Mouse (Mus musculus) ES-E14 (cell line): Measurements from ENCODE around the gene Cbs. TPM values are rescaled to one million over a fixed set of nuclear protein-coding genes. Genes with fewer than 3 reads are reported as not detected.

Experiments used
- DNase-seq: peaks from one replicate; pipeline ENCODE4 v3.0.0-alpha.2; 2013; ENCODE audit warnings: low read depth, low spot score
- H3K27ac ChIP-seq: 2 replicates; pipeline ENCODE4 v1.5.1; 2012; ENCODE audit warnings: low read depth, mild to moderate bottlenecking, low read length, moderate library complexity, mixed read lengths; ENCODE audit not compliant: poor library complexity, insufficient read depth, severe bottlenecking
- H3K36me3 ChIP-seq: 2 replicates; pipeline ENCODE4 v1.6.1; 2012; ENCODE audit warnings: mild to moderate bottlenecking, low read length, moderate library complexity, mixed read lengths; ENCODE audit not compliant: control insufficient read depth, poor library complexity, insufficient read depth, severe bottlenecking
- H3K4me1 ChIP-seq, 2 experiments: fragments of 150-350 bp in 1 of 2; sonication (generic) in 1 of 2; 2 replicates each; pipeline ENCODE4 v1.6.1; 2012; ENCODE audit warnings: low read length in 2 of 2, mild to moderate bottlenecking in 1 of 2, mixed read lengths in 1 of 2; ENCODE audit not compliant: control insufficient read depth in 2 of 2, insufficient read depth in 2 of 2, poor library complexity in 1 of 2
- H3K4me3 ChIP-seq, 2 experiments: fragments of 150-350 bp in 1 of 2; sonication (generic) in 1 of 2; 2 replicates each; pipeline ENCODE4 v1.5.1; 2012; ENCODE audit warnings: low read length in 2 of 2, low read depth in 1 of 2, mild to moderate bottlenecking in 1 of 2, mixed read lengths in 1 of 2; ENCODE audit not compliant: insufficient read depth in 1 of 2, poor library complexity in 1 of 2, severe bottlenecking in 1 of 2
- H3K9ac ChIP-seq: 2 replicates; pipeline ENCODE4 v1.6.1; 2012; ENCODE audit warnings: low read depth, mild to moderate bottlenecking, low read length, mixed read lengths; ENCODE audit not compliant: poor library complexity, insufficient read depth, severe bottlenecking
- H3K9me3 ChIP-seq: fragments of 150-350 bp; sonication (generic); 2 replicates; pipeline ENCODE4 v1.6.1; 2012; ENCODE audit warnings: low read depth, mild to moderate bottlenecking, low read length; ENCODE audit not compliant: control insufficient read depth, insufficient read depth
- CHD2 ChIP-seq: IDR thresholded peaks from 2 replicates; pipeline ENCODE4 v1.6.1; 2014; ENCODE audit warnings: mild to moderate bottlenecking, low read depth, low read length, inconsistent platforms
- HCFC1 ChIP-seq: IDR thresholded peaks from 2 replicates; pipeline ENCODE4 v1.6.1; 2012; ENCODE audit warnings: low read length, inconsistent platforms, borderline replicate concordance; ENCODE audit not compliant: insufficient read depth
- MAFK ChIP-seq: IDR thresholded peaks from 2 replicates; pipeline ENCODE4 v1.6.1; 2014; ENCODE audit warnings: mild to moderate bottlenecking, low read depth, low read length, inconsistent platforms; ENCODE audit not compliant: insufficient read depth
- ZC3H11A ChIP-seq: IDR thresholded peaks from 2 replicates; pipeline ENCODE4 v1.6.1; 2012; ENCODE audit warnings: low read depth, mild to moderate bottlenecking, inconsistent platforms, low read length, borderline replicate concordance
- ZNF384 ChIP-seq: IDR thresholded peaks from 2 replicates; pipeline ENCODE4 v1.6.1; 2012; ENCODE audit warnings: low read depth, low read length, inconsistent platforms
- in situ Hi-C, 2 experiments: fragments of 600-800 bp; cut with MboI; formaldehyde crosslinking; loops; one replicate each; pipeline ENCODE4 v1.15.1; 2025; ENCODE audit warnings: low sequenced_read_pairs in 2 of 2, inconsistent platforms in 1 of 2; ENCODE audit not compliant: unreplicated experiment in 2 of 2
- total RNA-seq: library from RNA; depleted of rRNA; stranded (reverse); fragments of 300-350 nt; gene quantifications from 2 replicates; pipeline ENCODE4 v1.2.3, GENCODE M21; 2012

Cbs gene
- total RNA-seq, 1 experiment, result 8.6 TPM

DNA sequence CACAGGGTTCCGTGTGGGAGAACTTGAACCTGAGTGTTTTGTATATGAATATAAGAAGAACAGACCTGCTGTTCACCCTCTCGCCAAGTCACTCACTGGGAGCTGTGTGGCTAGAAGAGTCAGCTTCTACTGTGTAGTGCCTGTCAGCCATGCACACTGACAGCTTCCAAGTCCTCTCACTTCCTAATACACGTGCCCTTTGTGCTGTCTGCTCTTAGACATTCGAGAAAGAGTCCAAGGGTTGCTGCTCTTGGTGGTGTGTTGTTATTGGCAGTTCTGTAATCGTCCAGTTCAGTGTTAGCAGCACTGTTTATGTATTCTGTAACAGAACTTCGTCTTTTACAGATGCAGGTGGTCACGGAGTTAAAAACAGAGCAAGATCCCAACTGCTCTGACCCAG is 48.9 kb downstream of the Cbs start:
- Histone ChIP-seq H3K9ac (peak overlapping the region; percentile 7; the same call in 1 of the 2 replicates), H3K36me3 (peaks cover 19% of the 10 kb centered on the region; the same call in 1 of the 2 replicates), H3K4me1 (peaks cover 12 to 29% of the 10 kb centered on the region in 2 experiments; a peak in 2 of 4 replicates), H3K4me3 (no peak overlapping the region), H3K27ac (peak overlapping the region; percentile 67; the same call in 1 of the 2 replicates), H3K9me3 (no peaks in the 10 kb centered on the region)
- DNase-seq, result no peak
- TF ChIP-seq CHD2 (no peak), ZC3H11A (no peak), MAFK (no peak), ZNF384 (no peak), HCFC1 (no peak)
- in situ Hi-C loops, result no loop called here

- no peak overlapping the region for H3K27ac ChIP-seq
- no peak overlapping the region for H3K4me3 ChIP-seq
- H3K36me3 ChIP-seq, result no peaks in the 10 kb centered on the region; the same call in 1 of the 2 replicates
- in situ Hi-C loops, result no loop called here
- H3K9ac ChIP-seq, result no peak overlapping the region
- no peak for DNase-seq
- H3K9me3 ChIP-seq, result no peaks in the 10 kb centered on the region
- H3K4me1 ChIP-seq, result peaks cover 8 to 42% of the 10 kb centered on the region in 2 experiments
- TF ChIP-seq ZC3H11A, result no peak
These were observed 53.3 kb downstream of the Cbs start for GRCm38 (mm10) chr17:31583781-31584180.

DNA sequence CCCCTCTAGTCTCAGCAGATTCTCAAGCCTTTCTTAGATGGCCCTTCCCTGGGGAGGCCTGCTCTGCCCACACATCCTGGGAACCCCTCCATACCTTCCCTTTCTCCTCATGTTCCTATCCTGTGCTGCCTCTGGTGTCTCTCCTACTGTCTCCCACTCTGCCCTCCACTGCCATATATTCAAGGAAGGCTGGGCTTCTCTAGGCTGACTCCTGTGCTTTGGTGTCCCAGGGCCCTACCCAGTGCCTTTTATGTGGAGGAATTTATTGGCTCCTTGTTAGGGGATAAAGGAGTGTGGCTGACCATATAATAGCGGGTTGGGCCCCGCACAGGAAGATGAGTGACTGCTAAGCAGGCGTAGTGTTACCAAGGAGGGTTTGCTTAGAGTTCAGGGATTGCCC is 53.9 kb downstream of the Cbs start:
- H3K4me3 ChIP-seq, result no peak overlapping the region
- peaks cover 7 to 42% of the 10 kb centered on the region in 2 experiments for H3K4me1 ChIP-seq
- TF ChIP-seq MAFK (no peak), HCFC1 (no peak), ZC3H11A (no peak), ZNF384 (no peak), CHD2 (no peak)
- no peak for DNase-seq
- no peaks in the 10 kb centered on the region for H3K9me3 ChIP-seq
- in situ Hi-C loops, result no loop called here
- no peaks in the 10 kb centered on the region; the same call in 1 of the 2 replicates for H3K36me3 ChIP-seq
- H3K9ac ChIP-seq, result no peak overlapping the region
- no peak overlapping the region for H3K27ac ChIP-seq

DNA sequence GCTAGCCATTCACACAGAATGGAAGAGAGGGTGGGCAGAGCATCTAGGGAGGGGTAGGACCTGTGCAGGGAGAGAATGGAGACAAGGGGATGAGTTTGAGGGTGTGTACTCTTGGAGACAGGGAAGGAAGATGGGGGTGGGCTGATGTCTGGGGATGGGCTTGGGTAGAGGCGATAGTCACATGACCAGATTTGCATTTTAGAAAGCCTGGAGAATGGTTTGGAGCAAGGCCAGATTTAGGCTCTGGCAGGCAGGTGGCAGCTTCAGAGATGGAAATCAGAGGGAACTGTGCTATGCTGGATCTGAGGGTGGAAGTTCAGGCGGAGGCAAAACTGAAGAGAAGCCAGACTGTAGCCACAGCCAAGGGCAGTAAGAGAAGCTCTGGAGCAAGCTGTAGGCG is 56.7 kb downstream of the Cbs start:
- Histone ChIP-seq H3K36me3 (no peaks in the 10 kb centered on the region; the same call in 1 of the 2 replicates), H3K4me1 (peaks cover 8 to 46% of the 10 kb centered on the region in 2 experiments), H3K9ac (peak overlapping the region; percentile 20; the same call in 1 of the 2 replicates), H3K27ac (peak overlapping the region; percentile 71; the same call in 1 of the 2 replicates), H3K4me3 (peak overlapping the region; percentile 15 to 28; a peak in 2 of 4 replicates), H3K9me3 (no peaks in the 10 kb centered on the region)
- TF ChIP-seq HCFC1 (no peak), CHD2 (no peak), ZNF384 (no peak), ZC3H11A (no peak), MAFK (no peak)
- in situ Hi-C loops, result no loop called here
- no peak for DNase-seq
